Mouse (Mus musculus) midbrain, postnatal 0 days (tissue): ENCODE measurements around the gene Pdlim1. TPM values are rescaled to one million over a fixed set of nuclear protein-coding genes. Genes with fewer than 3 reads are reported as not detected.
"Not testable (repeated sequence)": the region's sequence is repeated elsewhere in the genome, so short reads cannot be mapped to it uniquely, and the experiment has no call there.

Source experiments
- ATAC-seq: fragments of 200-750 bp; cut with Nextera tagmentation; 2 replicates; pipeline ENCODE4 v1.8.0; 2017; ENCODE audit warnings: moderate number of reproducible peaks, mild to moderate bottlenecking, moderate TSS enrichment, moderate library complexity; ENCODE audit not compliant: low FRiP score
- DNase-seq: peaks from one replicate; pipeline ENCODE4 v3.0.0-alpha.2; 2015; ENCODE audit warnings: low spot score
- H3K27ac ChIP-seq: fragments of 300-500 bp; sonication (generic); 2 replicates; pipeline ENCODE4 v1.5.1; 2014; ENCODE audit warnings: low read depth, mild to moderate bottlenecking, low read length, mixed read lengths
- H3K27me3 ChIP-seq: fragments of 300-500 bp; sonication (generic); 2 replicates; pipeline ENCODE4 v1.6.1; 2014; ENCODE audit warnings: low read length, control low read depth, mixed read lengths; ENCODE audit not compliant: insufficient read depth
- H3K36me3 ChIP-seq: fragments of 300-500 bp; sonication (generic); 2 replicates; pipeline ENCODE4 v1.6.1; 2014; ENCODE audit warnings: low read length, control low read depth, mixed read lengths; ENCODE audit not compliant: insufficient read depth
- H3K4me1 ChIP-seq: fragments of 300-500 bp; sonication (generic); 2 replicates; pipeline ENCODE4 v1.6.1; 2014; ENCODE audit warnings: mild to moderate bottlenecking, control low read depth, antibody characterized with exemption, low read length, mixed read lengths; ENCODE audit not compliant: insufficient read depth
- H3K4me2 ChIP-seq: fragments of 300-500 bp; sonication (generic); 2 replicates; pipeline ENCODE4 v1.6.1; 2014; ENCODE audit warnings: low read depth, mild to moderate bottlenecking, low read length, mixed read lengths; ENCODE audit not compliant: poor library complexity, severe bottlenecking
- H3K4me3 ChIP-seq: fragments of 300-500 bp; sonication (generic); 2 replicates; pipeline ENCODE4 v1.5.1; 2014; ENCODE audit warnings: low read depth, mild to moderate bottlenecking, low read length, moderate library complexity
- H3K9ac ChIP-seq: fragments of 300-500 bp; sonication (generic); replicated peaks from 2 replicates; pipeline ENCODE4 v1.6.1; 2014; ENCODE audit warnings: mild to moderate bottlenecking, low read length, moderate library complexity, mixed read lengths; ENCODE audit not compliant: poor library complexity, severe bottlenecking
- H3K9me3 ChIP-seq: fragments of 300-500 bp; sonication (generic); 2 replicates; pipeline ENCODE4 v1.6.1; 2016; ENCODE audit warnings: low read length, control low read depth
- CTCF ChIP-seq: IDR thresholded peaks from 2 replicates; pipeline ENCODE4 v1.5.1; 2016; ENCODE audit warnings: antibody characterized with exemption, mild to moderate bottlenecking
- whole genome bisulfite sequencing: fragments of 180-500 bp; shearing (Covaris S2); extraction: QIAGEN DNeasy Blood & Tissue Kit; methylation state at CpG from one replicate; pipeline ENCODE4 v1.1.7; 2014; 5-methylcytosine and 5-hydroxymethylcytosine counted together
- polyA plus RNA-seq: library from polyadenylated mRNA; unstranded; fragments of >200 nt; fragmentation: Nextera tagmentation; extraction: Ambion mirVana; gene quantifications from 2 replicates; pipeline ENCODE4 v1.2.1, GENCODE M21; 2015
- total RNA-seq: library from RNA; depleted of rRNA; stranded (reverse); fragments of >200 nt; gene quantifications from 2 replicates; pipeline ENCODE4 v1.2.3, GENCODE M21; 2014; rRNA removed

The Pdlim1 gene
- total and polyA plus RNA-seq, 2 experiments from 2014 or later, result 1.5 to 4.4 TPM

DNA sequence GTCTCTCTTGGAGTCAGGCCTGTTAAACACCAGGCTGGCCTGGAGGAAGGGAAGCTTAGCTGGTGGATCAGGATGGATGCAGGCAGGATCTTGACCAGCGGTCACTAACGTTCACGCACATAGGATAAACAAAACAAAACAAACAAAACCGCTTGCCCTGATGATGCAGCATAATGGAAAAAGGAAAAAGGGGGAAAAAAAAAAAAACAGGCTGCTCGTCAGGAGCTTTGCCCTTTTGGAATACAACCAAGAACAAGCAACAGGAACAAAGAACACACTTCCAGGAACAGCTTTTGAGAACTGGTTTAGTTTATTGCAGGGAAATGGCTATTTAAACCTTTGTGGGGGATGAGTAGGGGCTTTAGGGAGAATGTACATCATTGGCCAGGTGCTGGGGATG is 50.8 kb downstream of the Pdlim1 start:
- H3K9me3 ChIP-seq, result no peaks in the 10 kb centered on the region
- WGBS, result 76% methylated on average over 5 of the region's 5 CpGs
- no peak for ATAC-seq
- H3K4me3 ChIP-seq, result no peak overlapping the region
- H3K27ac ChIP-seq, result no peak overlapping the region
- no peaks in the 10 kb centered on the region for H3K36me3 ChIP-seq
- TF ChIP-seq CTCF, result no peak
- no peaks in the 10 kb centered on the region for H3K4me1 ChIP-seq
- H3K9ac ChIP-seq, result no peak overlapping the region
- no peak for DNase-seq
- H3K4me2 ChIP-seq, result no peak overlapping the region
- H3K27me3 ChIP-seq, result no peaks in the 10 kb centered on the region

DNA sequence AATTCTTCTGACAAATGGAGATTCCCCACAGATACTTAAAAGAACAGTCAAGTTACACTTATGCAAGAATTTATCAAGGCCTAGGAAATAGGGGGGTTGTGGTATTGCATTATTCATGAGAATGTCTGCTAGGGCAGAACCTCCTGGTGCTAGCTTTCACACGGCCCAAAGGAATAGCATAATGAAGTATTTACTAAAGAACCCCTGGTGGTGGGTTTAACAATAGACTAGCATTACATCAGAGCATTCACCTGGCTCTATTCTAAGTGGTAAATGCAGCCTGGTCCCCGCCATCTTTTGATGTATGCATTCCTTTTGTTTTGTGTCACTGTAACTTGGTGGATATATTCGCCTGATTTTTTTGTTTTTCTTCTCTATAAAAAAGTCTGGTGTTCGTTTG is 68.7 kb downstream of the Pdlim1 start:
- not testable (repeated sequence) for ATAC-seq, H3K27ac ChIP-seq, H3K9ac ChIP-seq, H3K9me3 ChIP-seq, H3K4me3 ChIP-seq, H3K27me3 ChIP-seq, DNase-seq, H3K4me2 ChIP-seq, H3K4me1 ChIP-seq, H3K36me3 ChIP-seq
- 21% methylated on average over 4 of the region's 4 CpGs for WGBS

DNA sequence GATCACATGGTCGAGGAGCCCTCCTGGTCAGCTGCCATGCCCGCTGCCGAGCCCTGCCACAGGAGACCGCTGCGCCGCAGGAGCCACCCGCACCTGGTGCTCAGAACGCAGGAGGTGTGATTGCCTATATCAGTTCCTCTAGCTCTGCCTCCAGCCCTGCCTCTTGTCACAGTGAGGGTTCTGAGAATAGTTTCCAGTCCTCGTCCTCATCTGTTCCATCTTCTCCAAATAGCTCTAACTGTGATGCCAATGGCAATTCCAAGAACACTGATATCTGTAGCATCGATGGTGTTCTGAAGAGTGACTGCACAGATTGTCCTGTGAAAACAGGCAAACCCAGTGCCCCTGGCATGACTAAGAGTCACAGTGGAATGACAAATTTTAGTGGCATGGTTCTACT is 81.0 kb downstream of the Pdlim1 start:
- Histone ChIP-seq H3K36me3 (no peaks in the 10 kb centered on the region), H3K27ac (no peak overlapping the region), H3K4me2 (no peak overlapping the region), H3K9ac (no peak overlapping the region), H3K4me1 (no peaks in the 10 kb centered on the region), H3K4me3 (no peak overlapping the region), H3K27me3 (no peaks in the 10 kb centered on the region), H3K9me3 (no peaks in the 10 kb centered on the region)
- 92% methylated on average over 10 of the region's 10 CpGs for WGBS
- no peak for TF ChIP-seq CTCF
- ATAC-seq, result no peak
- DNase-seq, result no peak

DNA sequence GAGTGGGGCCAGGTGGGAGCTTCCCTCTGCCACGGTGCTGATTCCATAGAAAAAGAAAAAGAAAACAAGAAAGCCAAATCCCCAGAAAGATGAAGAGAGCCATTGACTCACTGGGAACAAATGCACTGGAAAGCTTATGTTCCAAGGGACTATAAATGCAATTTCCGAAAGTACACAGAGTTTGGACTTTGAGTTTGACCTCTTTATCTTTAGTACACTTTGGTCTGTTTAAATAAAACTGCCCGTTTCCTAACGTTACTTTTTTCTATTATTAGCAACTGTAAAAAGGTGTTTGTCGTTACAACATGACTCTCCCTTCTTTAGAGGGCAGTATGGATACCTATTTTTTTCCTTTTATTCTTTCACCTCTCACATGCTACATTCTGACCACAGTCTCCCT is 84.5 kb downstream of the Pdlim1 start, which contains the start of gene Cyp2c70:
Gene Cyp2c70 (minus strand): TSS at position 174 of the 400 bp plus-strand sequence.
- H3K27ac ChIP-seq, result no peak within 1 kb of the TSS
- WGBS, result 84% methylated on average over 5 of the region's 5 CpGs
- H3K4me2 ChIP-seq, result no peak within 1 kb of the TSS
- no peak for TF ChIP-seq CTCF
- ATAC-seq (no peak), DNase-seq (no peak)
- no peaks in the 10 kb centered on the region for H3K27me3 ChIP-seq
- no peaks in the 10 kb centered on the region for H3K9me3 ChIP-seq
- no peaks in the 10 kb centered on the region for H3K4me1 ChIP-seq
- H3K36me3 ChIP-seq, result no peaks in the 10 kb centered on the region
- no peak within 1 kb of the TSS for H3K9ac ChIP-seq
- no peak within 1 kb of the TSS for H3K4me3 ChIP-seq

DNA sequence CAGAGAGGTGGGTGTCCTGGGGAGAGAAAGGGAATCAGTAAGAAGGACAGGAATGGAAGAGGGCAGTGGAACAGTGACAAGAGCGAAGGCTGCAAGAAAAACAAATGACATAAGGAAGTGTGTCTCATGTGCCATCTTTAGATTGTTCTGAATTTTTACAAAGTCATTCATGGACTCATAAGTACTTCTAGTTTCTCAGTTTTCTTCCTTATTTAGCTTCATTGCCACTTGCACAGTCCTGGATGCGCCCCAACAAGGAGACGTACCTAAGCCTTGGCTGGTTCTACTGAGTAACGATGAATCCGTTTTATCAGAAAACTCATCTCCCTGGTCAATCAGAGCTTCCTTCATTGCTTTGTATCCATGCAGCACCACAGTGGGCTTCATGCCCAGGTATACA is 88.0 kb downstream of the Pdlim1 start:
- TF ChIP-seq CTCF, result no peak
- no peaks in the 10 kb centered on the region for H3K36me3 ChIP-seq
- WGBS, result 94% methylated on average over 5 of the region's 5 CpGs
- DNase-seq, result no peak
- no peak overlapping the region for H3K4me2 ChIP-seq
- H3K9me3 ChIP-seq, result no peaks in the 10 kb centered on the region
- no peak overlapping the region for H3K27ac ChIP-seq
- H3K4me1 ChIP-seq, result no peaks in the 10 kb centered on the region
- H3K4me3 ChIP-seq, result no peak overlapping the region
- H3K9ac ChIP-seq, result no peak overlapping the region
- no peak for ATAC-seq
- no peaks in the 10 kb centered on the region for H3K27me3 ChIP-seq

DNA sequence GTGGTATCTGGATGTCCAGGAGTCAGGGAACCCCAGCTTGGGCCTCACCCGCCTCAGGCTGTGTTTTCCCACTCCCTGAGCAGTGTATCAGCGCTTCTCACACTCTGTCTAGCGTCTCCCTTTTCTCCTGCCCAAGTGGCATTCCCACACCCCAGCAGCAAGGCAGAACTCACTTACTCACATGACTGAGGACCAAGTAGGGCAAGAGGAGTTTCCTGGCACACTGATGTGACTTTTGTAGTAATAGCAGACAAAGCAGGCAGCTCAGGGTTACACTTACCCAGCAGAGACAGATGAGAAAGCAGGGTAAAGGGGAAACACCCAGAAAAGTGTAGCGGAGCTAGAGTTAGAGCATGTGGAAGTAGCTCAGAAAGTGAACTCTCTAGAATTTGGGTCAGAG is 93.3 kb downstream of the Pdlim1 start:
- no peak for ATAC-seq
- no peak for TF ChIP-seq CTCF
- no peaks in the 10 kb centered on the region for H3K27me3 ChIP-seq

More for the DNA sequence above, 93.3 kb downstream of the Pdlim1 start:
- H3K4me1 ChIP-seq, result no peaks in the 10 kb centered on the region
- no peak for DNase-seq
- no peaks in the 10 kb centered on the region for H3K36me3 ChIP-seq
- H3K9me3 ChIP-seq, result no peaks in the 10 kb centered on the region
- H3K27ac ChIP-seq, result no peak overlapping the region
- no peak overlapping the region for H3K4me3 ChIP-seq
- no peak overlapping the region for H3K4me2 ChIP-seq
- WGBS, result 83% methylated on average over 4 of the region's 4 CpGs
- no peak overlapping the region for H3K9ac ChIP-seq

Other genes starting within 250 kb of the Pdlim1 start
- not detected in 2 replicates for gene Cyp2c54, start 198.0 kb downstream of the Pdlim1 start, total RNA-seq
- not detected in 2 replicates for gene Cyp2c54, start 198.0 kb downstream of the Pdlim1 start, polyA plus RNA-seq
- gene Cyp2c50, start 182.2 kb downstream of the Pdlim1 start, total RNA-seq, result not detected in 2 replicates
- not detected in 2 replicates for gene Cyp2c50, start 182.2 kb downstream of the Pdlim1 start, polyA plus RNA-seq
- not detected in 2 replicates for gene Cyp2c70, start 84.5 kb downstream of the Pdlim1 start, total RNA-seq
- not detected in 2 replicates for gene Cyp2c70, start 84.5 kb downstream of the Pdlim1 start, polyA plus RNA-seq
- 53.1 and 74.1 TPM in 2 replicates for gene Sorbs1, start 241.9 kb upstream of the Pdlim1 start, total RNA-seq
- gene Sorbs1, start 241.9 kb upstream of the Pdlim1 start, polyA plus RNA-seq, result 55.6 and 60.4 TPM in 2 replicates